Mouse (Mus musculus) kidney, postnatal 10 days (tissue): ENCODE measurements around the gene Lpcat1.

Experiments
- DNase-seq: peaks from one replicate; pipeline ENCODE4 v3.0.0; 2021; ENCODE audit warnings: mixed read lengths

Lpcat1 gene

GRCm38 (mm10) chr13:73467034-73467420, at the start of gene Lpcat1:
Gene Lpcat1, plus strand, starts transcription at chr13:73467197.
- DNase-seq: peak; percentile 94

- DNase-seq: peak; percentile 63
These were observed 49.3 kb upstream of the Lpcat1 start for GRCm38 (mm10) chr13:73417478-73418220.

- DNase-seq: no peak
These were observed 48.7 kb upstream of the Lpcat1 start for GRCm38 (mm10) chr13:73418297-73418696.

GRCm38 (mm10) chr13:73419244-73419643, 47.8 kb upstream of the Lpcat1 start:
- no peak for DNase-seq

- no peak for DNase-seq
These were observed 44.0 kb upstream of the Lpcat1 start for GRCm38 (mm10) chr13:73423043-73423442.

GRCm38 (mm10) chr13:73425035-73425434, 42.0 kb upstream of the Lpcat1 start:
- DNase-seq: no peak

GRCm38 (mm10) chr13:73425839-73426490, 41.0 kb upstream of the Lpcat1 start:
- peak; percentile 80 for DNase-seq

GRCm38 (mm10) chr13:73426587-73426986, 40.4 kb upstream of the Lpcat1 start:
- no peak for DNase-seq

GRCm38 (mm10) chr13:73429605-73430321, 37.2 kb upstream of the Lpcat1 start:
- DNase-seq: no peak

GRCm38 (mm10) chr13:73432466-73433149, 34.4 kb upstream of the Lpcat1 start:
- DNase-seq: no peak

GRCm38 (mm10) chr13:73433681-73434535, 33.1 kb upstream of the Lpcat1 start:
- no peak for DNase-seq

- no peak for DNase-seq
These were observed 32.3 kb upstream of the Lpcat1 start for GRCm38 (mm10) chr13:73434687-73435086.

- DNase-seq: no peak
These were observed 31.3 kb upstream of the Lpcat1 start for GRCm38 (mm10) chr13:73435662-73436061.

GRCm38 (mm10) chr13:73439057-73439456, 27.9 kb upstream of the Lpcat1 start:
- no peak for DNase-seq

- DNase-seq: no peak
These were observed 26.0 kb upstream of the Lpcat1 start for GRCm38 (mm10) chr13:73441032-73441431.

GRCm38 (mm10) chr13:73441686-73442085, 25.3 kb upstream of the Lpcat1 start:
- DNase-seq: no peak

- DNase-seq: no peak
These were observed 24.6 kb upstream of the Lpcat1 start for GRCm38 (mm10) chr13:73442431-73442830.

- DNase-seq: no peak
These were observed 23.7 kb upstream of the Lpcat1 start for GRCm38 (mm10) chr13:73443093-73443821.

- peak; percentile 63 for DNase-seq
These were observed 21.9 kb upstream of the Lpcat1 start for GRCm38 (mm10) chr13:73445087-73445486.

- no peak for DNase-seq
These were observed 20.9 kb upstream of the Lpcat1 start for GRCm38 (mm10) chr13:73446076-73446475.

GRCm38 (mm10) chr13:73446494-73446893, 20.5 kb upstream of the Lpcat1 start:
- DNase-seq: no peak
